Mouse (Mus musculus) lung, embryonic 16.5 days (tissue): ENCODE data around the gene Col4a4. TPM values are rescaled to one million over a fixed set of nuclear protein-coding genes. Genes with fewer than 3 reads are reported as not detected.

Experiments used
- ATAC-seq: fragments of 200-750 bp; cut with Nextera tagmentation; 2 replicates; pipeline ENCODE4 v1.8.0; 2017; ENCODE audit warnings: low read depth, mild to moderate bottlenecking, moderate library complexity
- H3K27ac ChIP-seq: fragments of 300-500 bp; sonication (generic); 2 replicates; pipeline ENCODE4 v1.5.1; 2014; ENCODE audit warnings: mild to moderate bottlenecking, control low read depth, low read length
- H3K27me3 ChIP-seq: fragments of 300-500 bp; sonication (generic); 2 replicates; pipeline ENCODE4 v1.6.1; 2014; ENCODE audit warnings: low read depth, low read length, mixed read lengths; ENCODE audit not compliant: control insufficient read depth, insufficient read depth
- H3K36me3 ChIP-seq: fragments of 300-500 bp; sonication (generic); 2 replicates; pipeline ENCODE4 v1.6.1; 2014; ENCODE audit warnings: low read length; ENCODE audit not compliant: control insufficient read depth, insufficient read depth
- H3K4me1 ChIP-seq: fragments of 300-500 bp; sonication (generic); replicated peaks from 2 replicates; pipeline ENCODE4 v1.6.1; 2014; ENCODE audit warnings: low read length, mixed read lengths; ENCODE audit not compliant: control insufficient read depth, insufficient read depth
- H3K4me2 ChIP-seq: fragments of 300-500 bp; sonication (generic); 2 replicates; pipeline ENCODE4 v1.6.1; 2014; ENCODE audit warnings: low read depth, low read length, control low read depth
- H3K4me3 ChIP-seq: fragments of 300-500 bp; sonication (generic); 2 replicates; pipeline ENCODE4 v1.5.1; 2014; ENCODE audit warnings: mild to moderate bottlenecking, low read length, control low read depth
- H3K9ac ChIP-seq: fragments of 300-500 bp; sonication (generic); 2 replicates; pipeline ENCODE4 v1.6.1; 2014; ENCODE audit warnings: low read length, control low read depth
- H3K9me3 ChIP-seq: fragments of 300-500 bp; sonication (generic); 2 replicates; pipeline ENCODE4 v1.6.1; 2016; ENCODE audit warnings: low read length; ENCODE audit not compliant: control insufficient read depth
- WGBS: fragments of 180-500 bp; shearing (Covaris S2); extraction: QIAGEN DNeasy Blood & Tissue Kit; methylation state at CpG from one replicate; pipeline ENCODE4 v1.1.7; 2014; 5-methylcytosine and 5-hydroxymethylcytosine counted together
- polyA plus RNA-seq: library from polyadenylated mRNA; unstranded; fragments of >200 nt; fragmentation: Nextera tagmentation; extraction: Ambion mirVana; gene quantifications from 2 replicates; pipeline ENCODE4 v1.2.1, GENCODE M21; 2015

The Col4a4 gene
- polyA plus RNA-seq: 11.9 and 13.1 TPM in 2 replicates

DNA sequence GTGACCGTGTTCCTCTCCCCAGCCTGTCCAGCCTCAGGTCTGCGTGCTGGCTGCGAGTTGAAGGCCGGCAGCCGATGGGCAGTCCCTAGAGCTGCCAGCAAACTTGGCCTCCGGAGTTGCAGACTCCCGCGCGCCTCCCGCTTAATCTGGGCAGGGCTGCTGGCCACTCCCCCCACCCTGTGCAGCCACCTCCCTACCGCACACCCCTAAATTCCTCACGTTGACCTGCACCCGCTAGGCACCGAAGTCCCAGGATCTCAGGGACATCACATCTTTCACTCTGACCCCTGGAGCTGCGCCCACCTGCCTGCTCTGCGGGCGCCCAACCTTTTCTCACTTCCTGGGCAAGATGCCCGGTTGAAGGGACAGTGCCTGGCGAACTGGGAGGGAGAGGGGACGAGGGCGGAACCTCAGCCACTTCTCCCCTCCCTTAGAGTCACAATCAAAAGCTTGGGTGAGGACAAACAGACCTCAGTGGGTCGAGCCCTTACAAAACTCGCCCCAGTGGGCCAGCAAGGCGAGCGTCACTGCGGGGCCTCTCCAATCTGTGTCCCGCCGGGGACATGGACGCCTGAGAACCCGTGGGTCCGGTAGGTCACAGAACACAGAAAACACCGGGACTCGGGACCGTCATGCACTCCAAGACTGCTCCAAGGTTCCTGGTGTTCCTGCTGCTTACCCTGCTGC lies at the start of gene Col4a4, which contains the start of gene Col4a3:
TSS of gene Col4a4 (minus strand) at position 137 of the 687 bp plus-strand sequence.
TSS of gene Col4a3 (plus strand) at position 209 of the 687 bp plus-strand sequence.
- H3K4me1 ChIP-seq: 0 out of 2 replicates have a peak, but pooled peaks cover 5% of the 10 kb centered on the region
- H3K9me3 ChIP-seq: no peaks in the 10 kb centered on the region
- H3K4me2 ChIP-seq: peak within 1 kb of the TSS; percentile 86
- H3K36me3 ChIP-seq: no peaks in the 10 kb centered on the region
- ATAC-seq: peak; percentile 93
- peak within 1 kb of the TSS; percentile 64 for H3K9ac ChIP-seq
- peak within 1 kb of the TSS; percentile 59 for H3K4me3 ChIP-seq
- H3K27me3 ChIP-seq: no peaks in the 10 kb centered on the region
- H3K27ac ChIP-seq: peak within 1 kb of the TSS; percentile 18; the same call in 1 of the 2 replicates
- WGBS: 2% methylated on average over 34 of the region's 34 CpGs

DNA sequence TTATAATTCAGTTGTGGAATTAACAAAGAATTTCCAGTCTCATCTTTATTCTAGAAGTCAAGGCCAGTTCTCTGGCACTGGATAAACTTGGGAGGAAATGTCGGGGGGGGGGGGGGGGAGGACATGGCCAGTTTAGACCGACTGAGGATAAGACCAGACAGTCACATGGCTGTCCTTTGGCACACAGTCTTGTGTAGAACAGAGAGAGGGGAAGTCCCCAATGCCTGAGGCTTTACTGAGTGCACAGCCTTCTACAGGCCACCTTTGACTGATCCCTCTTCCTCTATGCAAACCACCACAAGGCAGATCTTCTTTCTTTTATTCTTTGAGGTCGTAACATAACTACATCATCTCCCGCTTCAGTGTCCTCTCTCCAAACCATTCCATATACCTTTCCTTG lies 49.7 kb upstream of the Col4a4 start:
- H3K9me3 ChIP-seq: no peaks in the 10 kb centered on the region
- ATAC-seq: peak; percentile 43; the same call in 1 of the 2 replicates
- H3K9ac ChIP-seq: no peak overlapping the region
- H3K36me3 ChIP-seq: no peaks in the 10 kb centered on the region
- no peak overlapping the region for H3K27ac ChIP-seq
- H3K4me3 ChIP-seq: no peak overlapping the region
- H3K4me2 ChIP-seq: no peak overlapping the region
- 73% methylated on average over 4 of the region's 4 CpGs for WGBS
- H3K4me1 ChIP-seq: peaks cover 1% of the 10 kb centered on the region; the same call in 1 of the 2 replicates
- no peaks in the 10 kb centered on the region for H3K27me3 ChIP-seq

DNA sequence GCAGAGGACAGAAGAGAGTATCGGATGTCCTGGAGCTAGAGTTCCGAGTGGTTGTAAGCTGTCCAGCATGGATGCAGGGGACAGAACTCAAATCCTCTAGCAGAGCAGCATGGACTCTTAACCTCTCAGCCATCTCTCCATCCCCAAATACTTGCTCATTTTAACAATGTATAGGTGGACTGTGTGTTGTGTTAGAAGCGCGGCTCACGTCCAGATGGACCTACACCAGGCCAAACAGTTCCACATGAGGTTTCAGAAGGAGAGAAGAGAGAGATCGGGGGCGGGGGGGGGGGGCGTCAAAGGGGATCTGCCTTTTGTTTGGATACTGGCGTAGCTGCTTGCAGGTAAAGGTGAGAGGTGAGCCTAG lies 48.6 kb upstream of the Col4a4 start:
- no peak for ATAC-seq
- no peak overlapping the region for H3K4me3 ChIP-seq
- H3K9ac ChIP-seq: no peak overlapping the region
- H3K4me1 ChIP-seq: no peaks in the 10 kb centered on the region; the same call in 1 of the 2 replicates
- no peaks in the 10 kb centered on the region for H3K27me3 ChIP-seq
- 72% methylated on average over 9 of the region's 9 CpGs for WGBS
- H3K4me2 ChIP-seq: no peak overlapping the region
- H3K27ac ChIP-seq: no peak overlapping the region
- no peaks in the 10 kb centered on the region for H3K36me3 ChIP-seq
- H3K9me3 ChIP-seq: no peaks in the 10 kb centered on the region

DNA sequence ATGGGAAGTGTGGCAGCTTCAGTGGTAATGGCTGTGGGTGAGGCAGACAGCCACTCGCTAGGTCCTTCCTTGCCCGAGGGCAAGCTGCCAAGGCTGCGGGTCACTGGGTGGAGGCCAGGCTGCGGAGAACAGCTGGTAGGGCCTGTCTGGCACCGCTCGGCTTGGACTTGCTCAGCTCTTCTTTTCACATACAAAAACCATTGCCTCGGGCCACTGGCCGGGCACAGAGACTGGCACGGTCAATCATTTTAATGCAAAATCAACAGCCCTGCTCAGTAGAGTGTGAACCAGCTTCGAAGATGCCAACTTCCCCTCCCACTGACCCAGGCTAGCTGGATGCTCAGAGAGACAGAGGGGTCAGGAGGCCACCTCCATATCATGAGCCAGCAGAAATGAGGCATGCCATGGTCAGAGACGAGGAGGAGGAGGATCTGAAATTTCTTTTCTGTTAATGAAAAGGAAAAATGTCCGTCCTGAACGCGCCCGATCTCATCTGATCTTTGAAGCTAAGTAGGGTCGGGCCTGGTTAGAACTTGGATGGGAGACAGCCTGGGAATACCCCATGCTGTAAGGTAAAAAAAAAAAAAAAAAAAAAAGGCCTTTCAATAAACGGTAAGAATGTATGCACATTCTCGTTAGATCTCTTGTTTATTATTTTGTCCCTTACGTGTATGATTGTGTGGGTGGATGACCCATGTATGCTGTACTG lies 48.0 kb upstream of the Col4a4 start:
- Histone ChIP-seq H3K9ac (no peak overlapping the region), H3K4me3 (no peak overlapping the region), H3K27me3 (no peaks in the 10 kb centered on the region), H3K4me2 (no peak overlapping the region), H3K36me3 (no peaks in the 10 kb centered on the region), H3K9me3 (no peaks in the 10 kb centered on the region), H3K4me1 (no peaks in the 10 kb centered on the region; the same call in 1 of the 2 replicates), H3K27ac (no peak overlapping the region)
- WGBS: 68% methylated on average over 19 of the region's 19 CpGs
- ATAC-seq: peak; percentile 28; the same call in 1 of the 2 replicates

DNA sequence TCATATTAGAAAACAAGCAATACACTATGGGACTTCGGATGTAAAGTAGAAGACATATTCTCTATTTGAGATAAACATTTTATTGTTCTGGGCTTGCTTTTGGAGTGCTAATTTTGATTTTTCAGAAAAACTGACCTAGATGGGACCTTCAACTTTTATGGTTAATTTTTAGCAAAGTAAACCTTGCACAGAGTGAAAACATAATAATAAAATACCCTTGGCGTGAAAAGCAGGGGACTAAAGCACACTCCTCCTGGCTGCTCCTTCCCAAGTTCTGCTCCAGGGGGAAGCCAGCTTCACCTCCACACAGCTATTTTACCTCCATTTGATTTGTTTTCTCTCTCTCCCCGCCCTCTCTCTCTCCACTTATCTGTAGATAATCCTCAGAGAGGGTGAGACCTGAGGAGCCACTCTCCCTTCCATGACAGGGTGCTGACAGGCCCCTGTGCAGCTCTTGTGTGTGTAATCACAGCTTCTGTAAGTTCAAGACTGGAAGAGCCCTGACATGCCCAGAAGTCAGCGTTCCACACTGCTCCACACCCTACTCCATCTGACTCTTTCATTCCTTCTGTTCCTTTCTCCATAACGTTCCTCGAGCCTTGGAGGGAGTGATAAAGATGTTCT lies 44.6 kb upstream of the Col4a4 start:
- Histone ChIP-seq H3K9me3 (no peaks in the 10 kb centered on the region), H3K27ac (no peak overlapping the region), H3K4me1 (no peaks in the 10 kb centered on the region; the same call in 1 of the 2 replicates), H3K4me2 (no peak overlapping the region), H3K36me3 (no peaks in the 10 kb centered on the region), H3K4me3 (no peak overlapping the region), H3K27me3 (no peaks in the 10 kb centered on the region), H3K9ac (no peak overlapping the region)
- WGBS: 24% methylated on average over 6 of the region's 6 CpGs
- ATAC-seq: no peak

DNA sequence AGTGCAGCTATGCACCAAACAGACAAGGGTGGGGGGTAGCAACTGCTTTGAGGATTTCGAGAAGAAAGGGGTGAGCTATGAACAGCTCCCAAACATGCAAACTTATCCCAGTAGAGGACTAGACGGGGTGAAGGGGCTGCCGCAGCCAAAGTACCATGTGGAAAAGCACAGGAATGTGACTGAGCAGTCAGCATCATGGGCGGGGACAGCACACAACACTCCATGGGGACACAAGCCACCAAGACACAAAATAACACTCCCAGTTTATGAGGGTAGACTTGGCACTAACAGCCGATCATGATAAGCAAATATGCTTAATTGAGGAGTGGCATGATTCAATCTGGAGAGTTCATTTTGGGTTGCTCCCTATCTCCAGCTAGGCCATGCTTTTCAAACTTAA lies 42.8 kb upstream of the Col4a4 start:
- Histone ChIP-seq H3K9ac (no peak overlapping the region), H3K4me3 (no peak overlapping the region), H3K27me3 (no peaks in the 10 kb centered on the region), H3K27ac (no peak overlapping the region), H3K4me1 (no peaks in the 10 kb centered on the region; the same call in 1 of the 2 replicates), H3K4me2 (no peak overlapping the region), H3K9me3 (no peaks in the 10 kb centered on the region), H3K36me3 (no peaks in the 10 kb centered on the region)
- 73% methylated on average over 5 of the region's 5 CpGs for WGBS
- ATAC-seq: no peak

DNA sequence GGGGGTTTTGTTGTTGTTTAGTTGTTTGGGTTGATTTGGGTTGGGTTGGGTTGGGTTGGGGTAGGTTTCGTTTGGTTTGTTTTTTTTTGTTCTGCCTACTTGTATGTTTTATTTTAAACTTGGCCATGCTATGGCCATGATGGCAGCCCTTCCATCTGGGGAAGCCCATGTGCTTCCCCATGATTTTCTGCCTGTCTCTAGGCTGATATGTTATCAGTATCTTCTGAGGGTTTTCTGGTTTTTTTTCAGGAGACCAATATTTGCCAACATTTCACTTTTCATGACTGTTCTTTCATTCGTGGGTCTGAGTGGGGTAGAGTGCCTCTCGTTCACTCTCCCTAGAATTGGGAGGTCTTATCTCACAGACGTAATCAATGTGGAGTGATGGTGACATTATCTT lies 41.0 kb upstream of the Col4a4 start:
- Histone ChIP-seq H3K9me3 (no peaks in the 10 kb centered on the region), H3K36me3 (no peaks in the 10 kb centered on the region), H3K27ac (no peak overlapping the region), H3K27me3 (no peaks in the 10 kb centered on the region), H3K9ac (no peak overlapping the region), H3K4me1 (no peaks in the 10 kb centered on the region), H3K4me2 (no peak overlapping the region), H3K4me3 (no peak overlapping the region)
- WGBS: 14% methylated on average over 4 of the region's 4 CpGs
- 0 out of 2 replicates have a peak, but pooled peaks have one; percentile 28 for ATAC-seq

DNA sequence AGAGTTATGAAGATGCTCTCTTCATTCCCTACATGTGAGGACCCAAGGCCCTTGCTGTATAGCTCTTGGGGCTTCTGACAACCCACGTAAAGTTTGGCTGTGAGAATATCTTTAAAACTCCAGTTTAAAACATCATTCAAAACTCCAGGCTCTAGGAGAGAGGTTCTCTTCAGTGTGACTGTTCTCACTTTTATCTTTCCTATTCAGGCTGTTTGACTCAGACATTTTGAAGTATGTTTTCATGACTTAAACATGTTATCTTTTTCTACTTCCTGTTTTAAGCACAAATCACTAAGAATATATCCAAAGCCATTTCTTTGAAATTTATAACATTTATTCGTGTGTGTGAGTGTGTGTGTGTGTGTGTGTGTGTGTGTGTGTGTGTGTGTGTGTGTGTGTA lies 38.8 kb upstream of the Col4a4 start:
- ATAC-seq: no peak
- Histone ChIP-seq H3K4me3 (no peak overlapping the region), H3K36me3 (no peaks in the 10 kb centered on the region), H3K4me1 (no peaks in the 10 kb centered on the region), H3K27me3 (no peaks in the 10 kb centered on the region), H3K9ac (no peak overlapping the region), H3K4me2 (no peak overlapping the region), H3K27ac (no peak overlapping the region), H3K9me3 (no peaks in the 10 kb centered on the region)
- 46% methylated on average over 2 of the region's 2 CpGs for WGBS

DNA sequence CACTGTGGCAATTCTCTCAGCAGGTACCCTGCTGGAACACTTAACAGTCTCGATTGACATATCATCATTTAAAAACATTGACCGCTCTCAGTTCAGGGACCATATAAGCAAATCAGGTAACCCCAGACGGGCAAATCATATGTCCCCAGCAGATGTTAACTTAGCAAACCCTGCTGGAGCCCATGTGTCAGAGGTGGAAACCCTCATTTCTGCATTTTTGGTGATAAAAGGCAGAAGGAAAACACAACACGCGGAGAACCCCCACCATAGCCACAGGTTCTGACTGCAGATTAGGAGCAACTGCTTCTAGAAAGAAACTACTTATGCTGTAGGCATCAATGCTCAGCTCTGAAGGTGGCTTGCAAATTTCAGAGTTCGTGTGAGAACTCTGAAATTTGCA lies 38.3 kb upstream of the Col4a4 start:
- no peak overlapping the region for H3K27ac ChIP-seq
- 75% methylated on average over 6 of the region's 6 CpGs for WGBS

More for the DNA sequence above, 38.3 kb upstream of the Col4a4 start:
- H3K4me2 ChIP-seq: no peak overlapping the region
- no peak overlapping the region for H3K9ac ChIP-seq
- H3K9me3 ChIP-seq: no peaks in the 10 kb centered on the region
- H3K36me3 ChIP-seq: no peaks in the 10 kb centered on the region
- ATAC-seq: no peak
- H3K27me3 ChIP-seq: no peaks in the 10 kb centered on the region
- no peaks in the 10 kb centered on the region for H3K4me1 ChIP-seq
- H3K4me3 ChIP-seq: no peak overlapping the region
